Comparison of ENCODE assay signal across 22 mouse cellular contexts in the genomic region with DNA sequence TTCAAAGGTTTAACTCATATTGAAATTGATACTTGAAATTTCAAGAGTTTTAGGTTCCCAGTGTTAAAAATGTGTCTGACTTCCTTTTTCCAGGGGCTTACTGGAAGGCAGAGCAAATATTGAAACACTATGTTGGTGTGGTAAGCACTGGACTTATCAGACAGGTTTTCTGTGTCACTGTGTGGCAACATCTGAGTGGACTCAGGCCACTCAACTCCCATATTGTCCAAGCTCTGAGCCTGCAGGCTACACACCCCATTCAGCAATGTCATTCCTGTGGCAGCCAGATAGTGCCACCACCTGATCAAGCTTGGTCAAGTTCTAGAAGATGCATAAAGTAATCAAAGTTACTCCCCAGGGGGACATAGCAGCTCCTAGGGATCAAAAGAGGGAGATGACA.
DNase-seq lines count a peak whose midpoint lies in the region; ATAC-seq and TF ChIP-seq lines count a peak whose summit lies in the region.
"Had no signal": no experiment of that assay in that cellular context is flagged by ENCODE, and none has a peak within 500 bp of the region (broad histone marks: within the 10 kb centered on the region; RNA-seq: fewer than 3 reads in every experiment).

No protein-coding gene starts in this region.

- no peak overlapping the region for H3K27ac ChIP-seq in liver, adult 2 months (replicated peaks; ENCODE audit: insufficient read depth, low read depth, low read length)
- H3K27ac ChIP-seq in lung, embryonic 14.5 days (ENCODE audit: low read depth) = no peak overlapping the region
- no peak overlapping the region for H3K27ac ChIP-seq in stomach, embryonic 14.5 days (ENCODE audit: low read length)
- H3K27ac ChIP-seq: embryonic facial prominence, embryonic 13.5 days; forebrain, embryonic 12.5 days; heart, embryonic 15.5 days; hindbrain, embryonic 10.5 days; hindbrain, embryonic 14.5 days had no signal

- H3K4me3 ChIP-seq in liver, adult 2 months (ENCODE audit: insufficient read depth, low read depth, low read length) = no peak overlapping the region
- H3K4me3 ChIP-seq in lung, embryonic 14.5 days (ENCODE audit: low read depth, low read length) = no peak overlapping the region
- H3K4me3 ChIP-seq in stomach, embryonic 14.5 days (ENCODE audit: low read depth, low read length) = no peak overlapping the region
- H3K4me3 ChIP-seq: embryonic facial prominence, embryonic 13.5 days; forebrain, embryonic 12.5 days; heart, embryonic 15.5 days; hindbrain, embryonic 10.5 days had no signal

- H3K36me3 ChIP-seq in liver, adult 2 months (ENCODE audit: control insufficient read depth, insufficient read depth, low read length) = no peaks in the 10 kb centered on the region
- H3K36me3 ChIP-seq in lung, embryonic 14.5 days (ENCODE audit: insufficient read depth) = no peaks in the 10 kb centered on the region
- H3K36me3 ChIP-seq in stomach, embryonic 14.5 days (ENCODE audit: control insufficient read depth, insufficient read depth, low read length) = no peaks in the 10 kb centered on the region
- H3K36me3 ChIP-seq: embryonic facial prominence, embryonic 13.5 days; forebrain, embryonic 12.5 days; heart, embryonic 15.5 days; hindbrain, embryonic 10.5 days had no signal

- ATAC-seq in lung, embryonic 14.5 days (ENCODE audit: insufficient read depth) = peak; percentile 54; the same call in 1 of the 2 replicates
- 0 out of 2 replicates have a peak, but pooled peaks have one; percentile 37 for ATAC-seq in stomach, embryonic 14.5 days (ENCODE audit: insufficient number of reproducible peaks, insufficient read depth, low FRiP score, low read depth)

- H3K9ac ChIP-seq in liver, adult 2 months (ENCODE audit: low read depth, low read length) = no peak overlapping the region
- H3K9ac ChIP-seq in lung, embryonic 14.5 days = no peak overlapping the region
- no peak overlapping the region for H3K9ac ChIP-seq in stomach, embryonic 14.5 days (replicated peaks; ENCODE audit: low read depth, low read length)
- H3K9ac ChIP-seq: embryonic facial prominence, embryonic 13.5 days; forebrain, embryonic 12.5 days; heart, embryonic 15.5 days; hindbrain, embryonic 14.5 days had no signal

- no peaks in the 10 kb centered on the region for H3K79me2 ChIP-seq in liver, adult 2 months (ENCODE audit: control insufficient read depth, insufficient read depth, low read length)

- H3K4me1 ChIP-seq in liver, adult 2 months (ENCODE audit: control insufficient read depth, insufficient read depth, low read length) = no peaks in the 10 kb centered on the region
- no peaks in the 10 kb centered on the region for H3K4me1 ChIP-seq in lung, embryonic 14.5 days (ENCODE audit: insufficient read depth)
- H3K4me1 ChIP-seq in stomach, embryonic 14.5 days (ENCODE audit: control insufficient read depth, insufficient read depth, low read length) = no peaks in the 10 kb centered on the region
- H3K4me1 ChIP-seq: embryonic facial prominence, embryonic 13.5 days; forebrain, embryonic 12.5 days; heart, embryonic 15.5 days; hindbrain, embryonic 10.5 days had no signal

- no peaks in the 10 kb centered on the region for H3K27me3 ChIP-seq in liver, adult 2 months (ENCODE audit: control insufficient read depth, insufficient read depth, low read length)
- no peaks in the 10 kb centered on the region for H3K27me3 ChIP-seq in lung, embryonic 14.5 days (ENCODE audit: insufficient read depth, low read length)
- no peaks in the 10 kb centered on the region for H3K27me3 ChIP-seq in stomach, embryonic 14.5 days (ENCODE audit: control insufficient read depth, insufficient read depth, low read length)
- H3K27me3 ChIP-seq: CH12.LX; embryonic facial prominence, embryonic 13.5 days; forebrain, embryonic 12.5 days; heart, embryonic 15.5 days had no signal

- no peak for TF ChIP-seq CTCF in liver, adult 2 months (IDR thresholded peaks at IDR 0.05; ENCODE audit: low read depth, low read length)
- no peak for TF ChIP-seq CTCF in lung, embryonic 14.5 days (IDR thresholded peaks at IDR 0.05; ENCODE audit: low read depth)

- no peaks in the 10 kb centered on the region for H3K9me3 ChIP-seq in lung, embryonic 14.5 days (ENCODE audit: low read depth, low read length)
- H3K9me3 ChIP-seq in stomach, embryonic 14.5 days (ENCODE audit: control insufficient read depth, low read depth, low read length) = no peaks in the 10 kb centered on the region
- H3K9me3 ChIP-seq: embryonic facial prominence, embryonic 13.5 days; forebrain, embryonic 12.5 days; heart, embryonic 15.5 days; hindbrain, embryonic 10.5 days had no signal

- DNase-seq in liver, adult 2 months (ENCODE audit: extremely low read depth, low read depth, low spot score) = peak; percentile 11
- DNase-seq in liver = no peak
- DNase-seq in lung, embryonic 14.5 days = peak; percentile 19
- DNase-seq in lung, postnatal 14 days = no peak
- DNase-seq in lung, postnatal 25 days (ENCODE audit: low spot score) = peak; percentile 17
- no peak for DNase-seq in gastrocnemius, adult 18-20 months (ENCODE audit: low spot score)
- no peak for DNase-seq in kidney, postnatal 25 days
- DNase-seq: adrenal gland, adult 2 months; adrenal gland, postnatal 25 days; cerebellum, adult 18-20 months; cerebellum, adult 9-11 months; cerebellum, postnatal 36 days; gastrocnemius, postnatal 36 days; heart, adult 18-20 months had no signal

- TF ChIP-seq POLR2A in liver, adult 2 months (IDR thresholded peaks at IDR 0.05; ENCODE audit: extremely low read depth, insufficient read depth, low read length) = no peak

- no peak overlapping the region for H3K4me2 ChIP-seq in lung, embryonic 14.5 days
- H3K4me2 ChIP-seq in stomach, embryonic 14.5 days (replicated peaks; ENCODE audit: low read depth, low read length) = no peak overlapping the region
- H3K4me2 ChIP-seq: embryonic facial prominence, embryonic 13.5 days; forebrain, embryonic 12.5 days; heart, embryonic 11.5 days; heart, embryonic 15.5 days; hindbrain, embryonic 14.5 days had no signal

Comparison
In these comparisons a context has a peak if more than half of its experiments do, and no peak if none do; other contexts are left out.
1. DNase-seq: peak in liver, adult 2 months (single experiment), lung, embryonic 14.5 days (single experiment) and lung, postnatal 25 days (single experiment); none in liver (single experiment), lung, postnatal 14 days (single experiment), gastrocnemius, adult 18-20 months (single experiment) and kidney, postnatal 25 days (0 of 2).